Mouse (Mus musculus) E14TG2a.4 (cell line): ENCODE measurements around the gene Olfr159.

ENCODE experiments used
- H3K27me3 ChIP-seq: 2 replicates; pipeline ENCODE4 v1.6.1; 2014; ENCODE audit warnings: low read length, control low read depth; ENCODE audit not compliant: insufficient read depth
- H3K36me3 ChIP-seq: 2 replicates; pipeline ENCODE4 v1.6.1; 2014; ENCODE audit warnings: low read length, control low read depth; ENCODE audit not compliant: insufficient read depth
- H3K4me1 ChIP-seq: replicated peaks from 2 replicates; pipeline ENCODE4 v1.6.1; 2014; ENCODE audit warnings: low read depth, low read length, control low read depth
- H3K4me3 ChIP-seq: replicated peaks from 2 replicates; pipeline ENCODE4 v1.5.1; 2014; ENCODE audit warnings: mild to moderate bottlenecking, low read length
- H3K9me3 ChIP-seq: 2 replicates; pipeline ENCODE4 v1.6.1; 2014; ENCODE audit warnings: low read length, control low read depth
- CTCF ChIP-seq: conservative IDR thresholded peaks from 2 replicates; pipeline ENCODE4 v1.5.1; 2014; ENCODE audit warnings: low read length
- NANOG ChIP-seq: IDR thresholded peaks from 2 replicates; pipeline ENCODE4 v1.6.1; 2014; ENCODE audit warnings: borderline replicate concordance, low read length, mixed read lengths
- POU5F1 ChIP-seq: IDR thresholded peaks from 2 replicates; pipeline ENCODE4 v1.6.1; 2014; ENCODE audit warnings: low read length, borderline replicate concordance

Gene Olfr159

DNA sequence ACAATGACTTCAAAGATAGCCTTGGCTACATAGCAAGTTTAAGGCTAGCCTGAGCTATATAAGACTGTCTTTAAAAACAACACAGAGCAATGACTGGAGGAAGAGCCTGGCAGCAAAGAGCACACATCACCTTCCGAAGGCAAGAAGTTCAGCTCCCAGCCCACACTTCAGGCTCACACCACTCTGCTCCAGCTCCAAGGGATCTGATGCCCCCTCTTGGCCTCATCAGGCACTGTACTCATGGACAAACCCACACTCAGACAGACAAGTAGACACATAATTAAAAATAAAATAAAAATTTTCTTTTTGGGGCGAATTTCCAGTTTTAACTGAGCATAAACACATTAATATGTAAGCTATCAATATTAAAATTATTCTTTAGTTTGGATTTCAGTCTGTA is 9.5 kb downstream of the Olfr159 start:
- TF ChIP-seq CTCF (peak; percentile 37), NANOG (no peak)
- Histone ChIP-seq H3K36me3 (no peaks in the 10 kb centered on the region), H3K27me3 (peaks cover 6% of the 10 kb centered on the region; the same call in 1 of the 2 replicates), H3K4me1 (peaks cover 12% of the 10 kb centered on the region; the same call in 1 of the 2 replicates), H3K9me3 (peaks cover 6% of the 10 kb centered on the region; the same call in 1 of the 2 replicates), H3K4me3 (no peak overlapping the region)

DNA sequence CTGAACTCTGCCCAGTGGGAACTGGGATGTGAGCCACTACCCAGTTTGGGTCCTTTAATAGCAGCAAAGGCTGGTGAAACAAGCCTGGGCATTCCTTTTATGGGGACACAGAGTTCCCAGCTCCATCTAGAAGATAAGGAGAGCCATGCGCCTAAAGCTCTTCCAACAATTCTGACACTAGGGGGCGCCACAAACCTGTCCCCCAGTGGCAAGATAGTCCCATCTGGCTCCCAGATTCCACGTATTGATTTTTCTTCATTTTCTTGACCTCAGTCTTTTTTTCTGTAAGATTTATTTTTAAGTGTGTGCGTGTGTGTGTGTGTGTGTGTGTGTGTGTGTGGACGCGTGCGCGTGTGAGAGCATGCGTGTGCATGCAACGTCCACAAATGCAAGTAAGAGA is 10.3 kb downstream of the Olfr159 start:
- Histone ChIP-seq H3K27me3 (peaks cover 6% of the 10 kb centered on the region; the same call in 1 of the 2 replicates), H3K36me3 (no peaks in the 10 kb centered on the region), H3K4me3 (no peak overlapping the region), H3K9me3 (peaks cover 6% of the 10 kb centered on the region; the same call in 1 of the 2 replicates), H3K4me1 (peaks cover 12% of the 10 kb centered on the region; the same call in 1 of the 2 replicates)
- TF ChIP-seq POU5F1 (no peak), CTCF (peak; percentile 74), NANOG (no peak)

DNA sequence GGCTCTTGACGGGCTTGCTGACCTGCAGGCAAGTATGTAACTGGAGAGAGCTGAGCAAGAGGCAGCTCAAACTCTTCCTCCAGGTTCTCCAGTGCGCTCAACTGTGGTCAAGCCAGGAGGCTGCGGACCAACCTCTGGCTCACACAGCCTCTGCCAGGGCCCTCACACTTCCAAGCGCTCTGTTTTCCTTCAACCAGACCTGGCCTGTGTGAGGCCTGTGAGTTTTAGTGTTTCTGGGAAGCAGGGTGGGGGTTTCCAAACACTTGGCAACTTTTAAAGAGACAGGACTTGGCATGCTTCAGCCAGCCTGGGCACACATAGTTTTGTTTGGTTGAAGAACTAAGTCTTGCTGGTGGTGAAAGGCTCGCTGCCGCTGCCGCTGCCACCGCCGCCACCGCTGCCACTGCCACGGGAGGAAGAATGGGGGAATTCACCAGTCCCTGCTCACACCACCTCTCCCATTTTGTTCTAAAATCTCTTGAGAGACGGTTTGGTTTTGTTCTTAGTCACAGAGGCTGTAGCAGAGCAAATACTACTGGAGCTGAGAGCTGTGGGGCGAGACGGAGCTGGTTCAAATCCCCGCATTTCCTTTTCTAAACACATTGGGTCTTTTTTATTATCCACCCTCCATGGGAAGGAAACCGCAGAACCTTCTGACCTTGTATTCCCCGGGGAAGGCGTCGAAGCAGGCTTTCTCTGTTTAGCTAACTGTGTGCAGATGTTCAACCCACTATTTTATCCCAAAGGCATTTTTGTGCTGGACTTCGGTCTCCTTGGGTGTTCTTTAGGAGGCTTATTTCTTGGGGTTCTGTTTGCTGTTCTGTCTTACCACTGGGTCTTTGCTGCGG is 11.0 kb downstream of the Olfr159 start:
- Histone ChIP-seq H3K27me3 (peaks cover 6% of the 10 kb centered on the region; the same call in 1 of the 2 replicates), H3K36me3 (no peaks in the 10 kb centered on the region), H3K9me3 (peaks cover 6% of the 10 kb centered on the region; the same call in 1 of the 2 replicates), H3K4me3 (no peak overlapping the region), H3K4me1 (peaks cover 12% of the 10 kb centered on the region; the same call in 1 of the 2 replicates)
- TF ChIP-seq POU5F1 (no peak), CTCF (no peak), NANOG (no peak)

DNA sequence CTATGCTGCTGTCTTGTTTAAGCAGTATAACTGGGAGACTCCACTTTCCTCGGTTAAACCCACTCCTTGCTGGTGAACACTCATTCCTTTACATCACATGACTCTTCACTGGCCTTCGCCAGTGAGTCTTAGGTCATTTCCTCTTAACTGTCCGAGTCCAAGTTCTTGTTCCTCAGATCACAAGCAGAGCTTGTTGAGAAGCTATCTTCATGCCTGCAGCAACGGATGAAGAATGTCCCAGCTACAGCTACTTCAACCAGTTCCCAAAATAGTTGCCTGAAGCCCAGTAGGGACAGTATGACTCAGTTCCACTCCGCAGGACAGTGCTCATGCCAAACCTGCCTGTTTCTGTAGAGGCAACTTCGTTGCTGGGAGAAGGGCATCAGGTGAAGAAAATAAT is 13.6 kb downstream of the Olfr159 start:
- TF ChIP-seq CTCF (no peak), POU5F1 (no peak), NANOG (no peak)
- Histone ChIP-seq H3K9me3 (no peaks in the 10 kb centered on the region), H3K4me3 (no peak overlapping the region), H3K36me3 (no peaks in the 10 kb centered on the region), H3K4me1 (peaks cover 12% of the 10 kb centered on the region; the same call in 1 of the 2 replicates), H3K27me3 (peaks cover 6% of the 10 kb centered on the region; the same call in 1 of the 2 replicates)

DNA sequence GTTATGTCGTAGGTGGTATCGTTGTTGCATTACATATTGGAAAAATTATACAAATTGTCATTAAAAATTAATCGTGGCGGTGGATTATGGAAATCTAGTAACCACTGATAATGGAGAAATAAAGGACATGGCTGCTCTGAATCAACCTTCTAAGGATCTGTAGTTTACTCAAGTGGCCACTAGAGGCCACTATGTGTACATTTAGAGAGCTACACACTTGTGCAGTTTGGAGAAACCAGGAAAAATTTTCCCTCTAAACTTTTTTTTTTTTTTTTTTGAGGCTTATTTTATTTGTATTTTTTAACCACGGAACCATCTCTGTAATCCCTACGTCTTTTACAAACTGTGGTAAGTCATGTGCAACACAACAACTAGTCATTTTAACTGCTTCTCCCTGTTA is 25.6 kb downstream of the Olfr159 start:
- H3K4me3 ChIP-seq, result no peak overlapping the region
- peaks cover 11% of the 10 kb centered on the region for H3K9me3 ChIP-seq
- no peaks in the 10 kb centered on the region for H3K36me3 ChIP-seq
- TF ChIP-seq POU5F1 (no peak), CTCF (peak; percentile 73)
- no peaks in the 10 kb centered on the region for H3K27me3 ChIP-seq
- H3K4me1 ChIP-seq, result peaks cover 58% of the 10 kb centered on the region

DNA sequence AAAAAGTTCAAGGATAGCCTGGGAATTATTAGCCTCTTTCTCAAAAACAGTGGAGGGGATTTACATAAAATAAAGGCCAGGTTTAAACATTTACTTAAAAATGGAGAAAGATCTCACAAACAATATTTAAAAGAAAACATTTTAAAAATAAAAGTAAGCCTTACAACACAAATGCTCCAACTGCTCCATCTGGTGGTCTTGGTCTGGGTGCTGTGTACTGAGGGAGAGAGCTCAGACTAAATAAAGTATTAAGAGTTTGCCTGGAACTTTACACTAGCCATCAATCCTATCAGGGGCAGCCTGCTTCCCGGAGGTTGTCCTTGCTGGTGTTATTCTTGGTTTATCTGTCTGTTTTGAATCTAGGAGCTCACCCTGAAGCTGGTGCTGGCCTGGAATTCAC is 27.7 kb downstream of the Olfr159 start:
- H3K9me3 ChIP-seq, result no peaks in the 10 kb centered on the region
- H3K36me3 ChIP-seq, result no peaks in the 10 kb centered on the region
- peaks cover 70% of the 10 kb centered on the region for H3K4me1 ChIP-seq
- no peak overlapping the region for H3K4me3 ChIP-seq
- H3K27me3 ChIP-seq, result peaks cover 3% of the 10 kb centered on the region; the same call in 1 of the 2 replicates
- no peak for TF ChIP-seq POU5F1
- TF ChIP-seq NANOG, result no peak
- no peak for TF ChIP-seq CTCF

DNA sequence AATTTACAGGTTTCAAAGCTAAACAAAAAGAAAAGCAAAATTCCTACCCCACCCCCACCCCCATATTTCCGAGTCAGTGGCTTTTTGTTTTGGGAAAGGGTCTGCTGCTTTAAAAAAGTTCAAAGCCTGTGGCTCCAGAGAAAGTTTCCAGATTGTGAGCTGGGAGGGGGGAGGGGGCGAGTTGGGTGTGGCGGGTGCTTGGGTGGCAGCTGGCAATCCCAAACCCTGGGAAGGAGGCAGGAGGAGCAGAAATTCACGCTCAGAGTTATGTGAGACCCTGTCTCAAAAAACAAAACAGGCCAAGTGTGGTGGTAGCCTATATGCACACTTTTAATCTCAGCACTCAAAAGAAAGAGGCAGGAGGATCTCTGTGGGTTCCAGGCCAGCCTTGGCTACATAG is 28.2 kb downstream of the Olfr159 start:
- Histone ChIP-seq H3K27me3 (peaks cover 5% of the 10 kb centered on the region; the same call in 1 of the 2 replicates), H3K36me3 (no peaks in the 10 kb centered on the region), H3K4me3 (peak overlapping the region; percentile 23), H3K9me3 (no peaks in the 10 kb centered on the region), H3K4me1 (peaks cover 70% of the 10 kb centered on the region)
- TF ChIP-seq POU5F1, result no peak

DNA sequence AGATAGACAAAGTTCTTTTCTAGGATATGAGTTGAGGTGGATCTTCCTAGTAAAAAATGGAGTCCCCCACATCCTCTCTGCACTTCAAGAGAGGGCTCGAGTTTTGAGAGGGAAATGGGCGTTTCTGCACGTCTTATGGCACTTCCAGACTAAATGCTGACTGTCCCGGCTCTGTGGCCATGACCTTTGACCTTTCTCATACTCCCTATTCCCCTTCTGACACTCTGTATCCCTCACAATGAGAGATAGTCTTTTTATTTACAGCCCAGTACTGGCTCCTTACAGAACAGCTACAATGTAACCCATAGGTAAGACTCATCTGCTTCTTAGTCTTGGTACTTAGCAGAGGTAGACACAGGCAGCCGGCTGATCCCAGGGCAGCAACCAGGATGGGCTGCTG is 29.3 kb downstream of the Olfr159 start:
- TF ChIP-seq POU5F1, result no peak
- no peak for TF ChIP-seq CTCF
- no peaks in the 10 kb centered on the region for H3K9me3 ChIP-seq
- H3K27me3 ChIP-seq, result peaks cover 5% of the 10 kb centered on the region; the same call in 1 of the 2 replicates
- no peaks in the 10 kb centered on the region for H3K36me3 ChIP-seq
- H3K4me1 ChIP-seq, result peaks cover 63% of the 10 kb centered on the region
- no peak overlapping the region for H3K4me3 ChIP-seq

DNA sequence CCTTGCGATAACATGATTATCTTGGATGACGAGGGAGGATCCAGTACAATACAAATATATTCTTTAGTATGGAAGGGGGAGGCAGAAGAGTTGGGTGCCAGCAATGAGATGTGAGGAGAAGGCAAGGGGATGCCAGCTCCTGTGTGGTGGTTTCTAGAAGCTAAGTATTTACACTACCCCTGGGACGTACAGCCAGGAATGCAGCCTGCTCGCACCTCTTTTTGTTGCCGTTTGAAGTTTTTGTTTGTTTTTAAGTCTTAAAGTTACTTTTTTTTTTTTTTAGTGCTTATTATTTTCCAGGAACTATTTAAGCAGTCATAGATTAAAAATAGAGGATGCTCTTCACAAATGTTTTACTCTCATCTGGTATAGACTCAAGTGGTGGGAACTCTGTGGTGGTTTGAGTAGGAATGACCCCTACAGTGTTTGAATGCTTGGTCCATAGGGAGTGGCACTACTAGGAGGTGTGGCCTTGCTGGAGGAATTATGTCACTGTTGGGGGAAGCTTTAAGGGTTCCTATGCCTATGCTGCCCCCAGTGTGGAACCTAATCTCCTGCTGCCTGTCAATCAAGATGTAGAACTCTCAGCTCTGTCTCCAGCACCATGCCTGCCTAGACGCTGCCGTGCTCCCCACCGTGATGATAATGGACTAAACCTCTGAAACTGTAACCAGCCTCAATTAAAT is 31.7 kb downstream of the Olfr159 start:
- no peaks in the 10 kb centered on the region for H3K36me3 ChIP-seq
- TF ChIP-seq CTCF (no peak), NANOG (no peak), POU5F1 (no peak)
- peaks cover 46% of the 10 kb centered on the region for H3K4me1 ChIP-seq
- H3K4me3 ChIP-seq, result no peak overlapping the region
- no peaks in the 10 kb centered on the region for H3K9me3 ChIP-seq
- peaks cover 5% of the 10 kb centered on the region; the same call in 1 of the 2 replicates for H3K27me3 ChIP-seq
